Mouse (Mus musculus) right cerebral cortex, postnatal 25 days (tissue): ENCODE measurements around the gene Plin3.

Experiments
- DNase-seq: peaks from one replicate; pipeline ENCODE4 v3.0.0; 2022

The Plin3 gene

GRCm38 (mm10) chr17:56300186-56300585, 7.5 kb upstream of the Plin3 start, which contains the start of gene Arrdc5:
Arrdc5 (minus strand) TSS chr17:56300286.
- DNase-seq: no peak

DNA sequence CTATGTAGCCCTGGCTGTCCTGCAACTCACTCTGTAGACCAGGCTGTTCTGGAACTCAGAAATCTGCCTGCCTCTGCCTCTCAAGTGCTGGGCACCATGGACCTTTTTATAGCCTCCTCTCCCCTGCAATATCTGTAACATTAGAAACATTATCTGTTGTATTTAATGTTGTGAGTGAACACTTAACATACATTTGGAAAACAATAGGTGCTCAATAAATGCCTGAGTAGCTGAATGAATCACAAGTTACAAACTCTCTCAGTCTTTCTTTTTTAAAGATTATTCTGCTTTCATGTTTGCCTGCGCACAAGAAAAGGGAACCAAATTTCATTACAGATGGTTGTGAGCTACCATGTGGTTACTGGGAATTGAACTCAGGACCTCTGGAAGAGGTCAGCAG, 5.6 kb upstream of the Plin3 start:
- DNase-seq: no peak

GRCm38 (mm10) chr17:56296201-56296600, 3.5 kb upstream of the Plin3 start:
- no peak for DNase-seq

DNA sequence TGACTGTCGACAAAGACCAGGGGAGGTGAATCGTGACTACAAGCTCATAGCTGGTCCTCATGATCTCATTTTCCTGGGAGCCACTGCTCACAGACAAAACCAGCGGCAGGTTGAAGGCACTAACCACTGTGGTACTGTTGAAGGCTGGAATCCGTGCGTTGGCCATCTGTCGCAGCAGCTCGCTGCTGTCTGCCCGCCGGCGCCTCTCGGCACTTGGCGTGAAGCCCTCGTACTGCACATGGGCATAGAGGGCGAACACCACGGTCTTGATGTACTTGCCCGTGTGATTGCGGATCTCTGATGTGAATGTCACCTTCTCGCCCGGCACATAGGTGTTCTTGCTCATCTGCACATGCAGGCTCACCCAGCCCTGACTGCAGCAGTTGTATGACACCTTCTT, 1.6 kb upstream of the Plin3 start:
- no peak for DNase-seq

DNA sequence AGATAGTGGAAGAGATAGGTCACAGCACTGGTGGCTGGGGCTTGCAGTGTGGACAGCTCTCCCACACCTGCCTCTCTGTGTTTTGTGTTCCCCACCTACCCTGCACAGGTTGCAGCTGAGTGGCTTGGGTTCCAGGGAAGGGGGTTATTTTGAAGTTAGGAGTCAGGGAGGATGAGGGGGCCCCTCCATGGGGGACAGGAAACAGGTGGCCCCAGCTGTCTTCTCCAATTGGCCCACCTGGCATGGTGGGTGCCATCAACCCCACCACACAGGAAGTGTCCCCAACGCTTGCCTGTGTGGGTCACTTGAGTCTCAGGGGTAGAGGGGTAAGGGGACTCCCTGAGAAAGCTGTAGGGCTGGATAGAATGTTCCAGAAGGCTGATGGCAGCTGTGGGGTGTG, 618 bp upstream of the Plin3 start:
- no peak for DNase-seq

DNA sequence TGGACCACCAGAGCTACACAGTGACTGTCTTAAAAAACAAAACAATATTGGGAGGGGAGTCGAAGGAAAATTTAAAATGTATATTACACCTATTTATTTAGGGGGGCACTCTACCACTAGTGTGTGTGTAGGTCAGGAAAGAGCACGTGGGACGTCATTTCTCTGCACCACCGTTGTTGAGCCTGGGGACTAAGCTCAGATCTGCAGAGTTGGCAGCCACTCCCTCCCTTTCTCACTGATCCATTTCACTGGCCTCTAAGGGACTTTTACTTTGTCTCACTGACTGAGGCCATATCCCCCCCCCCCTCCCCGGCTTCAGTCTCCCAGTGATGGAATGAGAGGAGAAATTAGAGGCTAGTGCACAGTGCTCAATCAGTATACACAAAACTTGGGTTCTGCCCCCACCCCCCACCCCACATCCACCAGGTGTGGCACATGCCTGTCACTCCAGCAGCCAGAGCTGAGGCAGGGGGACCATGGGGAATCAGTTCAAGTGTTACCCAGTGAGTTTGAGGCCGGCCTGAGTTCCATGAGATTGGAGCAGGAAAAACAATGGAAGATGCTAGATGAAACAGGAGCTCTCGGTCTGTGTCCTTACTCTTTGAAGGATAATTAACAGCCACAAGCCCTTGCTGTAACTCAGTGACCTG, 722 bp downstream of the Plin3 start:
- no peak for DNase-seq

GRCm38 (mm10) chr17:56291171-56291511, 1.5 kb downstream of the Plin3 start:
- DNase-seq: peak; percentile 55

GRCm38 (mm10) chr17:56290388-56291170, 2.1 kb downstream of the Plin3 start:
- no peak for DNase-seq

DNA sequence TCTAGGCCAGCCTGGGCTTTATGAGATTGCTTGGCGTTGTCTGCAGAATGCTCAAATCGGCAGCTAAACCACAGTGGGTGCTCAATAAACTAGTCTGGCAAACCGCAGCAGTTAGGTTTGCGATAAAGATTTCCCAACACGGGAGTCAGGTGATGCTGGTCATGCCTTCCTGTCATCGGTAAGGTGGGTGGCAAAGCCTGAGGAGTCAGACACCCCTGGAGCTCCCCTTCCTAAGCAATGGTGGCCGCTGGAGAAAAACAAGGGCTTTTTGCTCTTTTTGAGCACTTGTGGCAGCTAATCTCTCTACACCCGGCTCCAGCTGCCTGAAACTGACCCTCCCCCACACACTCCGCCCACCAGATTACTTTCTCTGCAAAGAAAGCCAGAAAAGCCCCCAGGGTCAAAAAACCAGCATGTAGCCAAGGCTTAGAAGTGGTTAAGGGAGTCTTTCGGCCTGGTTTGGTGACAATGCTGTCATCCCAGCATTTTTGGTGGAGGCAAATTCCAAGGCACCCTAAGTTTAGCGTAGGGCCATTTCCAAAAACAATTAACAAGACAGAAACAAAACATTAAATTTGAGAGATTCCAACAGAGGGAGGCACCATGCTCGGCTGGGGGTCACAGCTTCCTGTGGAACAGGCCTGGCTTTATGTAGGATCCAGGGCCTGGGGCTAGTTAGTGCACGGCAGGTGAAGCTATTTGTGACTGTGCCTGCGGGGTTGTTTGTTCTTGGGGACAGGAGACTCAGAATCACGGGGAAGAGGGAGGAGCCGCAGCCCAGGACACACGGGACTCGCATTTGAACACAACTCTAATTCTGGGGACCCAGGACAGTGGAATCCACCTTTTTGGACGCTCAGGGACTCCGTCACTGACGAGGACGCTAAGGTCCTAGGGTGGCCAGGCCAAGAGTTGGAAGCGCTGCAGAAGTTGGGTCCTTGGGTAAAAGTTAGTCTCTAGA, 3.0 kb downstream of the Plin3 start:
- DNase-seq: no peak

GRCm38 (mm10) chr17:56288866-56289265, 3.8 kb downstream of the Plin3 start:
- DNase-seq: no peak

DNA sequence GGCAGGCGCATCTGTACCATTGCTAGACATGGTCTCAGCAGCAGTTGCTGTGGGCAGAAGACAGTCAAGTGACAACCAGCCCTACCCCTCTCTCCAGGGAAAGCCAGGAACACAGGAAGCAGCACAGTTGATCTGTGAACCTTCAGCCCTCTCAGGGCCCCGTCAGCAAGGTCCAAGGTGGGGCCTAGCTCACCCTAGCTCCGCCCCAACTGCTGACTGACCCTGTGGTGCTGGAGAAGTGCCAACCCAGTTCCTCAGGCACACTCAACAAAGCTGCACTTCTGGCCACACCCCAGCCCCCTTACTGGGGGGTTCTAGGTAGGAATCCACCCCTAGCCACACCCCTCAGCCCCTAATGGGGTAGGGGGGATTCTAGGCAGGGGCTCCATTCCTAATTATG, 4.8 kb downstream of the Plin3 start:
- no peak for DNase-seq

- no peak for DNase-seq
Measured at GRCm38 (mm10) chr17:56285995-56286394, 6.7 kb downstream of the Plin3 start.

GRCm38 (mm10) chr17:56283316-56283715, 9.4 kb downstream of the Plin3 start:
- DNase-seq: peak; percentile 63

GRCm38 (mm10) chr17:56282802-56283201, 9.9 kb downstream of the Plin3 start:
- DNase-seq: no peak

GRCm38 (mm10) chr17:56281193-56281592, 11.5 kb downstream of the Plin3 start:
- DNase-seq: no peak

DNA sequence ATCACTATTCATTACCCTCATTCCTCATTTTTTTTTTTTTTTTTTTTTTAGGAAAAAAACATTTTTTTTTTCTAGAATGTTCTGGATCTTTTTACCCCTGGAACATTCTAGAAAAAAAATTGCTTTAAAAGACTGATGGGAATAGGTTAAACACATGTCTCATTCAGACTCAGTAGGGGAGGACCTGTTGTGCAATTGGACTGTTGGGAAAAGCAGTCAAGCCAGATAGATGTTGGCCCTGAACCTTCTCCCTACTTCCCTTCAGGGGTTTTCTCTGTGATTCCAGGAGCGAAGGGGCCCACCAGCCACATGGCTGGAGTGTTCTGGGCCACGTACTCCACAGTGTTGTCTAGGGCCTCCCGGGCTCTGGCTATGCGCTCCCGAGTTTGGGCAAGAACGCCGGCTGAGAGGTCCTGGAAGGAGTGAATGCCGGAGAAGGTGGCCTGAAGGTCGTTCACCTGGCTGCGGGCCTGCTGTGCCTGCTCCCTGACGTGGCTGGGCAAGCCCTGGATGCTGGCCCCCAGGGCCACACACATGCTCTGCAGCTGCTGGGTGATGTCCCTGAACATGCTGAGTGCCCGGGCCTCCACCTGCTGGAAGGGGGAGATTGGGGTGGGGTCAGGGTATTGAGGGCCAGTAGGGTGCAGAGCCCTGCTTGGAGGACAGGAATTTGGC, 13.1 kb downstream of the Plin3 start:
- DNase-seq: no peak

DNA sequence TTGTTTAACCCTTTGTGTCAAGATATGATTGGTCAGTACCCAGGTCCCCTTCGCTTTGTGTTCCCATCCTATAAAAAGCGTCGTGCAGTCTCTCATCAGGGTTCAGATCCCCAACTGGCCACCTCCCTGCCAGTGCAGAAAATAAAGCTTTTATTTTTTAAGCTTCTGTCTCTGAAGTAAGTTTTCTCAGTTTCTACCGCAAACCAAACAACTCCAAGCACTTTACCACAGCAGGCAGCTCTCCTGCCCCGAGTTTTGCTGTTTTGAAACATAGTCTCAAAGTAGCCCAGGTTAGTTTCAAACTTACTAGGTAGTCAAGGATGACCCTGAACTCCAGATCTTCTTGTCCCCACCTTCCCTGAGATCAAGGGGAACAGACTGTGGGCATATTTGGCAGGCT, 14.3 kb downstream of the Plin3 start:
- DNase-seq: no peak

DNA sequence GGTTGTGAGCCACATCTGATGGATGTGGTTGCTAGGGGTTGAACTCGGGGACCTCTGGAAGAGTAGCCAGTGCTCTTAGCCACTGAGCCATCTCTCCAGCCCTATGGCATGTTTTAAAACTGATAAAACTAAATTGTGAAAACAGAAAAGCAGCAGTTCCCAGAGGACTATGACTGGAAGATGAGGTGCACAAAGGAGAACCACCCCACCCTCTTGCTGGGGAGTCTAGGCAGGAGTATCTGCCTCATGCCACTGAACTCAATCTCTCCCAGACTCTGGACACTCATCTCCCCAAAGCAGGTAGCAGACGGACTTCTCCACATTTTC, 15.1 kb downstream of the Plin3 start:
- DNase-seq: no peak

DNA sequence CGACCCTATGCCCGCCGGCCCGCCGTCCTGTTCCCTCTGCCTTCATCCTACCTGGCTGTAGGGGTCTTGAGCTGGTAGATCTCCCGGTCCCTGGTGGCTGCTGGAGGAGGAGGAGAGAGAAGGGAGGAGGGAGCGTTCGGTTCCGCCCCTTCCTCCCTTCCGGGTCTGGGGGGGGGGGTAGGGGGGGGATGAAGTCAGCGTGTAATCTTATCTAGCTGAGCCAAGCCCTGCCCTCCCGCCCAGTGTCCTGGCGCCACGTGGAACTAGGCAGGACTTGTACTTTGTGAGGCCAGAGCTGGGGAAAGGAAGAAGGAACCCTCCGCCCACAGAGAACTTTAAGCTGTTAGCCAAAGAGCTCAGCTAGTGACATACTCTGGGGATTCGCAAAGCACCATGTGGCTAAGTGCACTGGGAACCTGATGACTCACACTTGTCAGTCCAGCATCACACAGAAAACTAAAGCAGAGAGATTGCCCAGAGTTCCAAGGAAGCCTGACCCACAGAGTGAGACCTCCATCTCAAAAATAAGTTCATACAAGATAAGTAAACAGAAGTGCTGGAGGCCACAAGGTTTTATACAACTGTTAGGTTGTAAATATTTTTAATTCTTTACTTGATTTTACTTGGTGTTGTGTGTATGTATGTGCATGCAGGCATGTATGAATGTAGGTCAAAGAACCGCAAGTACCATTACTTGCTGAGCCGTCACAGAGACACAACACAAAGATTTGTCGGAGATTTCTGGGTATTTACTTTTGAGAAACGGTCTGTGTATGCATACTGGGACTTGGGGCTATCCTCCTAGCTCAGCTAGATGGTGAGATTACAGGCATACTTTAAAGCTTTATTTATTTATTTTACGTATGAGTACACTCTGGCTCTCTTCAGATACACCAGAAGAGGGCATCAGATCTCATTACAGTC, 15.8 kb downstream of the Plin3 start, which contains the start of gene Ticam1:
Gene Ticam1, minus strand, starts transcription at position 144 of the 924 bp plus-strand sequence.
- peak; percentile 72 for DNase-seq

- DNase-seq: no peak
Measured at GRCm38 (mm10) chr17:56275842-56276480, 16.7 kb downstream of the Plin3 start.

DNA sequence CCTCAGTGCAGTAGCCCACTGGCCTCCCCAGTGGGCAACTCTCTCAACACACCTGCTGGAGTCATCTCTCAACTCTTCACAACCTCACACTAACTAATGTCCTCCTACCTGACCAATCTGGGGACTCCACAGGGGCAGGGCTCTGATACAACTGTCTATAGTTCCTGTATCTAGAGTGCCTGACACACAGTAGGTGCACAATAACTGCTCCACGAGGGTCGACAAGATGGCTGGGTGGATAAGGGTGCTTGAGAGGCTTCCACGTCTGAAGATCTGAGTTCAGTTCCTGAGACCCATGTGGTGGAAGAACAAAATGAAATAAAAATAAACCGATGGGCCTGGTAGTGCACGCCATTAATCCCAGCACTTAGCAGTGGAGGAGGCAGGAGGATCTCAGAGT, 18.7 kb downstream of the Plin3 start:
- no peak for DNase-seq
